Mouse (Mus musculus) layer of hippocampus, postnatal 10 days (tissue): ENCODE measurements at regions not wholly inside any gene's neighbourhood (a gene's known extent, or its start where the extent isn't known, plus 50 kb on each side); places are given as distances from the start of the nearest gene placed in this dataset.

Experiments used
- DNase-seq, 2 experiments: peaks; one replicate each; pipeline ENCODE4 v3.0.0; 2021; ENCODE audit warnings: low spot score in 2 of 2

DNA sequence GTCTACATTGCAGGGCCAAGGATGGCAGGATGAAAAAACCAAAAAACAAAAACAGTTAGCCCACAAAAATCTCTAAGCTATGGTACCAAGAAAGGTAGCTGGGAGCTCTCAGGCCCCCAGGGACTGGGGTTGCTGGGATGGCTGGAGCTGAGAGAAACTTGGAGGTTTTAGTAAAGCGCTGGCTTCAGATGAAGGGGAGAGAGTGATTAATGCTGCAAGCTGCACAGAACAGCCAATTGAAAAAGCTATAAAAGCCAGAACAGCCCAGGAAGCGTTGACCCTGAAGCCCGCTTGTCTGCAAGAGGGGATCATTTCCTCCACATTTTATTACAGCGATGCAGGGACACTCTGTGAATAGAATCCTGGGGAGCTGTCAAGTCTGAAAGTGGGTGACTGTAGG is 157.0 kb downstream of the 4930564D02Rik start:
- no peak for DNase-seq

GRCm38 (mm10) chr3:105227551-105227950 is 160.9 kb downstream of the 4930564D02Rik start:
- no peak for DNase-seq

- no peak for DNase-seq
Observed at GRCm38 (mm10) chr3:105228401-105228800, 161.8 kb downstream of the 4930564D02Rik start.

DNA sequence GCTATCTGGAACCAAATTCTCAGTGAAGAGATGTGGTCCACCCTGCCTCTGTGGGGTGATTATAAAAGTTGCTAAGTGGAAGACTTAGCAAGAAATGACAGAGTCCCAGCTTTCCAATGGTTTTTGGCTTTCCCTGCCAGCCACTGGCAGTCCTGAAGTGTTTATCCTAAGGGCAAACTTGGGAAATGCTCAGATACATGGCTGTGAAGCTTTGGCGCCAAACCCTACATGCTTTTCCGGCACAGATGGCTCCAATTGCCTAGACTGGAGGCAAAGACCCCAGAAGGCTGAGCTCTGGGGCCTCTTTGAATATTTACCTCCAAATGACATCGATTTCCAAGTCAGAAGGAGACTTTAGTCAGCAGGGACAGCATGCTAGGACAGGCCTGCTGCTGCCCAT is 174.4 kb downstream of the 4930564D02Rik start:
- no peak for DNase-seq

DNA sequence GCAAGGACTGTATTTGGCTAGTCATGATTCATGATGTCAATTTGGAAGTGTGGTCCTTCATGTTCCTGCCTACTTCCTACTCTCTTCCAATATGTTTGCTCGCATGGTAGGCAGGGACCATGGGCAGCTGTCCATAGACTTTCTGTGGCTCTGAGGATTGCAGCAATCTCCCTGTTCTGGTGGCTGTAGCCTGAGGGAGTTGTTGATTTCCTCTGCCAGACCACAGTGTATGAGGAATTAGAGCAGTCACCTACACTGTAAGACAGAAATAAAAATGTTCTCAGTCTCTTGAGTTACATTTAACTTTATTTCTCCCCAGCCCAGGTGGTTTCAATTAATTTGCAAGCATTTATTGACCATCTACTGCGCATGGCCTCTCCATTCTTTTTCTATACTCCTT is 190.5 kb downstream of the 4930564D02Rik start:
- DNase-seq: no peak

- DNase-seq: peak in 1 of 2 experiments; percentile 25
Observed at GRCm38 (mm10) chr3:105275241-105275640, 176.9 kb upstream of the Kcnd3 start.

DNA sequence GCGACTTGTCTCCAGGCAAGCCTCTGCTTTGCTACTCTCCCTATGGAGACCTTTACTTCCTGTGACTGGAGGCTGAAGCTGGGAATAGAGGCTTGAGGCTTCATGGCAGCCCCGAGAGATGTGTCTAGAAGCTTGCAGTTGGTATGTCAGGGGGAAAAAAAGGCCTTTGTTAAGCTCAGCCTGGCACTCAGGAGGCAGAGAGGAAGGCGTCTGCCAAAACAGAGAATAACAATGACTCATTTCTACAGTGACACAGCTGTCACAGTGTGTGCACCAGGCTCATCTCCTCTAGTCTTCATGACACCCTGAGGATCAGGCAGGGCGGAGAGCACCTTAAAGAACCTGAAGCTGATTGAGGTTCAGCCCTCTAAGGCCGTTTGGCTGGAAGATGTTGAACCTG is 171.2 kb upstream of the Kcnd3 start:
- DNase-seq: peak; percentile 14 to 28

DNA sequence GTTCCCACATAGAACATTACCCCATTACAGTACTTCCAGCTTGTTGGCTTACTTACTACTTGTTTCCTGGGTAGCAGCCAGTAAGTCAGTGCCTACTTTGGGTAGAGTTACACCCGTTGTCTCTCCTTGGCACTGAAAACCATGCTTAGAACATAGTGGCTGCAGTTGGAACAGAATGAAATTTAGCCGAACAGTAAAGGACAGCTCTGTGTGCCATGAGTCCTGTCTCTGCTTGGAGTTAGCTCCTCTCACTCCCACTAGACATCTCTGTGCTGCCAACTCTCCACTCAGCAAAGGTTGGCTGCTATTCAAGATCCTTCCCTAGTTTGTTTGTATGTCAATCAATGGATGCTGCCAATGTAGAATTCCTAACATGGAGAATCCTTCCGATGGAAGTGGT is 170.4 kb upstream of the Kcnd3 start:
- DNase-seq: no peak

DNA sequence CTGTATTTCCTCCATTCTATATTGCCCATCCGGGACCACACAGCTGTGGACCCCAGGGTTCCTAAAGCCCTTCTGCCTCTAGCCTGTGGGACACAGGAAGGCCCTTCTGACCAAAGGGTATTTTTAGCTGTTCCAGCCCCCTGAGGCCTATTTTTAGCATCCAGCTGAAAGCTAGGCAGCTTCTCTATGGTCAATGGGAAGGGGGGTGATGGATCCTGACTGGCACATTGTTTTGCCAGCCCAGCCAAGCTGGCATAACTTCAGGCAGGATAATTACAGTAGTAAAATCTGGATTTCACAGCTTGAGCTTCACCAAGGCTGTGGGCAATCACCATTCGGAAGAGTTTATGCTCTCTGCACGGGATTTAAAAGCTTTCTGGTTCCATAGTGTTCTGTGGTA is 153.9 kb upstream of the Kcnd3 start:
- DNase-seq: peak; percentile 27 to 43

- DNase-seq: no peak
Observed at GRCm38 (mm10) chr3:105300693-105301548, 151.2 kb upstream of the Kcnd3 start.

GRCm38 (mm10) chr3:105307676-105308075 is 144.5 kb upstream of the Kcnd3 start:
- DNase-seq: no peak

DNA sequence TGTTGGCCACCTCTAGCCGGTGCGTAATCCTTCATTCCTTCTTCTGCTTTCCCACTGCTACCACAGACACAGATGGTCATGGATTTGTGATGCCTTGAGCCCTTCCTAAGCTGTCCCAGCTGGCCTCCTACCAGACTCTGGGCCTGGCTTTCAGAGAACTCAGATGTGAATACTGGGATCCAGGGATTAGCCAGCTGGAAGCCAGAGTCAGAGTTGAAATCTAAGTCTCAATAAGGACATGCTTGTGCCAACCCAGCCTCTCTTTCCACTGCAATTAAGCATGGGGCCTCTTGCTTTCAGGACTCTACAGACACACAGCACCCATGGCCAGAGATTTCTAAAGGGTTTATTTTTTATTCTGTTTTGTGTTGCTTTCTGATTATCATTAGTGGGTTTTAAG is 143.1 kb upstream of the Kcnd3 start:
- peak in 1 of 2 experiments; percentile 16 for DNase-seq

GRCm38 (mm10) chr3:105353268-105353667 is 98.9 kb upstream of the Kcnd3 start:
- DNase-seq: no peak

DNA sequence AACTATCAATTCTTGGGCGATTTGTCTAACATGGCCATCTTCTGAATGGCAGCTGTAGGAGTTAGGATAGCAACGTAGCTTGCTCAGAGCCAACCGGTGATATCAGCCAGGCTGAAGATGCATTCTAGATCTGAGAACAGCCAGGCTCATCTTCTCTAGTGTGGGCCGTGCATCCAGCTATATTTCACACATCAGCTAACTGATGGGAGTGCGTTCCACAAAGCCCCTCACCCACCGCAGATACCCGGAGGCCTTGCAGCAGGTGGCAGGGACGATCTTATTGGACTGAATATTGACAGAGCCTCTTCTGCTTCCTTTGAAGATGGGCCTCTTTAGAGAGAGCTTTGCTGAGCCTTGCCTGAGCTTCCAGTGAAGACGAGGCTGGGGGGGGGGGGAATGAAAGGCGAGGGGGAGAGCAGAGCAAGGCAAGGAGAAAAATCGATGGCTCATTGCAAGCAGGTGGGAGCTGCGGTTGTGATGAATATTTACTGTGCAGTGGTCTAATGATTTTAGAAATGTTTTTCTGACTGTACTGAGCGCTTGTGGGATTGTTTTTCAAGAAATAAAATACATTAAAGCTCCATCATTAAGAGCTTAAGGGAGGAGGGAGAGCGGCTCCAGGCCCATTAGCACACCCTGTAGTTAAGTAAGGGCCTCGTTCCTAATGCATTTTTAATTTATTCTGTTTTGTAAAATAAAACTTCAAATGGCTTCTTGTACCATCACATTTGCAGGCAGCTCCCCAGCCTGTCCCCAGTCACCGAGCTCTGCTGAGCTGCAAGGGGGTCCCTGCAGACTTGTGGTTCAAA is 97.8 kb upstream of the Kcnd3 start:
- DNase-seq: no peak

GRCm38 (mm10) chr3:105357511-105357910 is 94.6 kb upstream of the Kcnd3 start:
- DNase-seq: no peak

DNA sequence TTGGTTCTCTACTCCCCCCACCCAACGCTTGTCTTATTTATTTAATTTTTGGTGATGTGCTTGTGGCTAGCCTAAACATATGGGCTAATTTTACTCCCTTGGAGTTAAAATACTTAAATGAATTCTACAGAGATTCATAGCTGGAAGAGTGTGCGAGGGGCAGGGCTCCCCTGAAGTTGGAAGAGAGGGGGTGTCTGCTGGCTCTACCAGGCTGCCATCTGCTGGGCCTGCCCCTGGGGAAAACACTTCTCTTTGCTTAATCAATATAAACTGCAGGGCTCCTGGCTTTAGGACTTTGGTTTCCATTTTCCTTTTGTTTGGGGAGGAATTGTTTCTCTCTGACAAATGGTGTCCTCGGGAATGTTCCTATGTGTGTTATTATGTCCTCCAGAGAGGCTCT is 92.5 kb upstream of the Kcnd3 start:
- DNase-seq: no peak

DNA sequence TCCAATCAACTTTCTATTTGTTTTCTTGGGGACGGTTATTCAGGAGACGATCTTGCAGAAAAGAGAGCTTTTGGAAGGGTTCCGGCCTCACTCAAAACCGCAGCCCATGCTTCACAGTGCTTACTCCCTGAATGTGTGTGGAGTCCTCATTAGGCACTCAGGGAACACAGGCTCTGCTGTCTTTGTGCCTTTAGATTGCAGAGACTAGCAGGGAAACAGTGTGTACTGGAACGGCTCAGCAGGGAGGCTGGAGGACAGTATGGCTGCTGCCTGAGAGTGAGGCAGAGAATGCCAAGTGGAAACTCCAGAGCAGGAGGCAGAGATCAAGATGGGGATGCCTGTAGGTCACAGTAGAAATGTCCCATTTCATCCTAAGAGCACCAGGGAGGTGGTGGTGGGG is 87.4 kb upstream of the Kcnd3 start:
- no peak for DNase-seq

DNA sequence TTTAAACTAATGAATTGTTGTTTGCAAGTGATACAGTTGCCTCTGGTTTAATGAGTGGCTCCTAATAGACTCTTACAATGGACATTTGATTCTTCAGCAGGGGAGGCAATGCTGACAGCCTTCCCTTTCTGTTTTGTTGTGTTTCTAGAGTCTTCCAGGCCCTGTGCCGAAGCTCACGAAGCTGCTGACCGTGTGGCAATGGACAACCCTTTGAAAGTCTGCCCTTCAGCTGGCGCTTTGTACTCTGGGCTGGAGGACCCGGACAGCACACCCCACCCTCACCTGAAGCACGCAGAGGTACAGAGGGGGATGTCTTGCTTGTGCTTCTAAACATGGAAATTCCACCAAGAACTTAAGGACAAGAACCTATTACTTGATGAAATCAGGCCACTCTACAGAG is 85.3 kb upstream of the Kcnd3 start:
- no peak for DNase-seq

DNA sequence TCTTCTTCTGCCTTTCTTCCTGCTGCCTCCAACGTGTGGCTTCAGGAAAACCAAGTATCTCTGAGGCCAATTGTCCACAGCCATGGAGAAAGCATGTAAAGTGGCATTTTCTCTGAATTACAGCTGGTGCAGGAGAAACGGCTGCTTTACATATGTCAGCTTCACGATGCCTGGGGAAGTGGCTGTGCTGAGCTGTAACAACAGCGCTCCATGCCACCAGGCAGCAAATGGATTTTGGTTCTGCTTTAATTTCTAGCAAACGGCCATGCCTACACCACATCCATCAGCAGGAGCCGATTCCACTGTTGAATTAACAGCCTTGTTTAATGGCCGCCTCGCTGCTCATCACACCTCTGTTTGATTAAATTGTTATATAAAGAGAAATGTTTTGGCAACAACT is 84.2 kb upstream of the Kcnd3 start:
- no peak for DNase-seq

DNA sequence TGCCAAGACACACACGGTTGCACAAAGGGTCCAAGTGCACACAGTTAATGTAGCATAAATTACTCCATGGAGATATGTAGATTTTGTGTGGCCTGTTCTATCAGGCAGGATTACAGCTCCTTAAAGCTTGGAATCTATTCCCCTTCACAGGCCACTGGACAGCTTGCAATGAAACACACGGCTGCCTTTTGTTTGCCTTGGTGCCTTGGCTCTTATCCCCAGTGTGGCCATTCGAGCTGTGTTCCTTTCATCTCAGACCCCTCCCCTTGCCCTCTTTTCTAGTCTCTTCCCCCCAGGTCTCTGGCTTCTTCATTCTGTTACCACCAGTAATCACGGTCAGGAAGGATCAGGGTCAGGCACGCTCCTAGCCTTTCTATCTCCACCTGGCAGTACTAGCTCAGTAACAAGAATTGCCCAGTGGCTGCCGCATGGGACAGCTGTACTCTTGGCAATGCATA is 79.7 kb upstream of the Kcnd3 start:
- DNase-seq: no peak

- DNase-seq: no peak
Observed at GRCm38 (mm10) chr3:105374306-105374705, 77.8 kb upstream of the Kcnd3 start.

DNA sequence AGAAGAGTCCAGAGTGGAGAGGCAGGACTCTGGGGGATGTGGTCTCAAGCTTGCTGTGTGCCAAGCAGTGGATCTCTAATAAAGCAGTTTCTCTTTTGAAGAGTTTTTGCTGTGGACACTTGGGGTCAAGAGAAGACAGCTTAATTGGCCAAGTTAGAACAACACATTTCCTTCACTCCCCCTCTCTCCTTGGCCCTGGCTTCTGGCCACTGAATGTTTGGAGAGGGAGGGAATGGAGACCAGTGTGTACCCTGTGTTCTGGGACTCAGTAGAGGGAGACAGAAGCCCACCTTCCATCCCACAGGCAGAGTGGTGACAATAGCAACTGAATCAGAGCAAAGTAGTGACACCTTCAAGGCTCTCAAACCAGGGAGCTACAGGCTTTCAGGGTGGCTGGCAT is 77.3 kb upstream of the Kcnd3 start:
- no peak for DNase-seq
